Mouse (Mus musculus): Measurements from ENCODE around the gene Ccl7. TPM values are rescaled to one million over a fixed set of nuclear protein-coding genes. Genes with fewer than 3 reads are reported as not detected.

Ccl7 gene
- polyA plus RNA-seq, 1 experiment from 2014 or later, result 3.1 TPM

DNA sequence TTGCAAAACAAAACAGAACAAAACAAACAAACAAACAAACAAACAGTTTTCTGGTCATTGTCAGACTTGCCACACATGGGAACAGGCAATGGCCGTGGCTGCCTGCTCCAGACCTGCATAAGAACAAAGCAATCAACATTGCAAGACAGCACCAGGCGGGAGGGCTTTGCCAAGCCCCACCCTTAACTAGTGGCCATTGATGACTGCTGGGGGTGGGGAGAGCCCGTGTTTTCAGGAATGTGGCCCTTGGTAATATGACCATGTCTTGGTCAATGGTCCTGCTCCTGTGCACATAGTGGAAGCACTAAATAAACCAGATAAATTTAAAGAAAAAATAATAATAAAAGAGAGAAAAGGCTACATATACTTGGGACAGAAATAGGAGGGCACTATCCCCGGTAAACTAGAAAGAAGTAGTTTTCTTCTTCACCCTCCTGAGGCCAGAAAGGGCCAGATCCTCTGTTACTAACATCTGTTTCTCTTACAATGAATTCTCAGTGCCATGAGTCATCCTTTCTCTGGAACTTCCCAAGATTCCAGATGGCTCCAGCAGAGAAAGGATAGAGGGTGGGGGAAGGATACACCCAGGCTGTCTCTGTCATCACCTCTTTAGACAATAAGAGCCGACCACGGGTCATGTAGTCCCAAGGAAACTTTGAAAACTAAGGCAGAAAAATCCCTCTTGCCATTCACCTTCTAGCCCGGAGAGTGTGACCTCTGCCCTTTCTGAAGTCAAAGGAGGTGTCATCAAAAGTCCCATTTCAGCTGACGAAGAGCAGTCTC lies 33.9 kb upstream of the Ccl7 start:
- no peaks in the 10 kb centered on the region for H3K9me3 ChIP-seq (ENCODE audit: control insufficient read depth, low read length)
- H3K4me2 ChIP-seq (ENCODE audit: low read depth, low read length), result no peak overlapping the region
- no peak overlapping the region for H3K27ac ChIP-seq (ENCODE audit: low read length)
- H3K4me3 ChIP-seq (ENCODE audit: low read length), result no peak overlapping the region
- H3K27me3 ChIP-seq (replicated peaks; ENCODE audit: control insufficient read depth, insufficient read depth, low read length), result no peaks in the 10 kb centered on the region
- no peak overlapping the region for H3K9ac ChIP-seq (ENCODE audit: low read depth, low read length)
- ATAC-seq, result no peak
- peaks cover 2% of the 10 kb centered on the region; the same call in 1 of the 2 replicates for H3K4me1 ChIP-seq (ENCODE audit: control insufficient read depth, insufficient read depth, low read length)
- 53% methylated on average over 8 of the region's 8 CpGs for WGBS
- H3K36me3 ChIP-seq (ENCODE audit: control insufficient read depth, insufficient read depth, low read length), result no peaks in the 10 kb centered on the region

DNA sequence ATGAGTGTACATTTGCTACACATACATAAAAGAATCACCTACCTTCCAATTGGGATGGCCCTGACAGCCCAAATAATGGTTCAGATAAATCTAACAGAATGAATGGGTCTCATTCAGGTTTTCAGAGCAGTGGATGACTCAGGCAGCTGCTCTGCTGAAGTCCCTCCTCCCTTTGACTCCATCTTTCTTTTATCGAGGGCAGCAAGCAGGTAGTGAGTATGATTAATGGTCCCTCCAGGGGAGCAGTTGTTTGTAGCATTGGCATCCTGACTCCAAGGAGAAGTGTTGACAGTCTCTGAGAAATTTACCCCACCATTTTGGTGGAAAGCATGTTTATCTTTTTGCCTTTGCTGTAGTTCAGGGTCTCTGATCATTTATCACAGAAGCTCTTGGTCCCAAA lies 31.8 kb upstream of the Ccl7 start:
- Histone ChIP-seq H3K4me2 (ENCODE audit: low read depth, low read length) (no peak overlapping the region), H3K9me3 (ENCODE audit: control insufficient read depth, low read length) (no peaks in the 10 kb centered on the region), H3K27ac (ENCODE audit: low read length) (no peak overlapping the region; the same call in 1 of the 2 replicates), H3K36me3 (ENCODE audit: control insufficient read depth, insufficient read depth, low read length) (no peaks in the 10 kb centered on the region), H3K9ac (ENCODE audit: low read depth, low read length) (no peak overlapping the region), H3K27me3 (replicated peaks; ENCODE audit: control insufficient read depth, insufficient read depth, low read length) (no peaks in the 10 kb centered on the region), H3K4me1 (ENCODE audit: control insufficient read depth, insufficient read depth, low read length) (peaks cover 2% of the 10 kb centered on the region; the same call in 1 of the 2 replicates), H3K4me3 (ENCODE audit: low read length) (no peak overlapping the region)
- 46% methylated on average over 1 of the region's 1 CpGs for WGBS
- no peak for ATAC-seq

DNA sequence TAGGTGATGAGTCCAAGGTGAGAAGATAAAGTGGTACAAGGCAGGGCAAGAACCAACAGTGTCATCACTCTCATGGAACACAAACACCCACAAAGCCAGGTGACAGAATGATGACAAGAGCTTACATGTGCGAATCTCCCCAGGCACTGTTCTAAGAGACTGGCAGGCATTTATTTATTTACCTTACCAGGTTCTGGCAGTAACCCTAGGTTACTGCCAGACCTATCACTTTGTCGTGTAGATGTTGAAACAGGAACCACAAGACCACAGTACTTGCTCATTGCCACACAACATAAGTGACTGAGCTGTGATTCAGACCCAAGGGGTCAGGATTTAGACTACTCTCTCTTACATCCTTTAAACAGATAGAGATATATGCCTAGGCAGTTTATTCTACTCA lies 30.4 kb upstream of the Ccl7 start:
- Histone ChIP-seq H3K4me2 (ENCODE audit: low read depth, low read length) (no peak overlapping the region), H3K27me3 (replicated peaks; ENCODE audit: control insufficient read depth, insufficient read depth, low read length) (no peaks in the 10 kb centered on the region), H3K9me3 (ENCODE audit: control insufficient read depth, low read length) (no peaks in the 10 kb centered on the region), H3K36me3 (ENCODE audit: control insufficient read depth, insufficient read depth, low read length) (no peaks in the 10 kb centered on the region), H3K9ac (ENCODE audit: low read depth, low read length) (no peak overlapping the region), H3K4me3 (ENCODE audit: low read length) (no peak overlapping the region), H3K4me1 (ENCODE audit: control insufficient read depth, insufficient read depth, low read length) (peaks cover 6% of the 10 kb centered on the region; the same call in 1 of the 2 replicates), H3K27ac (ENCODE audit: low read length) (no peak overlapping the region)
- ATAC-seq, result no peak
- whole genome bisulfite sequencing, result 38% methylated on average over 2 of the region's 2 CpGs

DNA sequence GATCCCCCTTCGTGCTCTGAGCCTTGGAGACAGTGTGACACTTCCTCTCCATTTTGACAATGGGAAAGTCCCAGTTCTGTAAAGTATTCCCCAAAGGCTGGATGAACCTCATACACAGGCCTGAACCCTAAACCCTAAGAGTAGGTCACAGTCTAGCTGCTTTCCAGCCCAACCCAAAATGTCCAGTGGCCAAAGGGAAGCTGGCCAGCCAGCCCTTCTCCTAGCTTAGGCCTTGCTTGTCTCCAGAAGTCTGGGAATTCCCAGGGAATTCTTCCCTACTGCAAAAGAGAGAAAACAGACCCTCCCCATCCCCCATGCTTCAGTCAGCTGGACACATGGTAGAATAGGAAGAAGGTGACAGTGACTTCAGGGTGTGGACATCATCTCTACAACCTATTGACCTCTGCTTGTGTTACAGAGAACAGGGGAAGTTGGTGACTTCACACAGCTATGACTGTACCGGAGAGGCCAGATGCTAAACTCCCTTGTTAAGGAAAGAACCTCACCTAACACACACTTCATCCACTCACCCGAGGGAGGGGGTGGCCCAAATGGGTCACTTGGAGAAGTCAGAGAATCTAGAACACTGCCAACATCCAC lies 29.2 kb upstream of the Ccl7 start:
- no peak overlapping the region for H3K4me3 ChIP-seq (ENCODE audit: low read length)
- 80% methylated on average over 3 of the region's 3 CpGs for WGBS

DNA sequence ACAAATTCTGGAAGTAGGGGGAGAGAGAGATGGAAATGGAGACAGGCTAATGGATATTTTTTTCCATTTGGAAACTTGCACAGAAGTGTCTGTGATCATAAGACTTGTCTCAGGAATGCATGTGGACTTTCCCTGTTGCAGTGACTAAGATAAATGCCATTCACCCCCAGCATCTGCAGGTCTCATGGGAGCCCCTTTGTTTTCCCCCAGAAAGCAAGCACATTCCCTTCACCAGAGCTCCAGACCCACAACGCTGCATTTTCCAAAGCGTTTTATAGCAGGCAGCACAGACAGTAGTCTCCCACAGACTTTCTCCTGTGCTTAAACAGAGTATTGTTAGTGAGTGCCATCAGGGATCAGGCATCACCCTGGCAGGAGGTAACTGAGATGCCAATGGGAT lies 26.1 kb upstream of the Ccl7 start:
- H3K9me3 ChIP-seq (ENCODE audit: control insufficient read depth, low read length), result no peaks in the 10 kb centered on the region
- no peak overlapping the region for H3K27ac ChIP-seq (ENCODE audit: low read length)
- no peak overlapping the region for H3K4me2 ChIP-seq (ENCODE audit: low read depth, low read length)
- no peak for ATAC-seq
- no peaks in the 10 kb centered on the region for H3K27me3 ChIP-seq (replicated peaks; ENCODE audit: control insufficient read depth, insufficient read depth, low read length)
- no peak overlapping the region for H3K9ac ChIP-seq (ENCODE audit: low read depth, low read length)
- H3K36me3 ChIP-seq (ENCODE audit: control insufficient read depth, insufficient read depth, low read length), result no peaks in the 10 kb centered on the region
- WGBS, result 34% methylated on average over 2 of the region's 2 CpGs
- no peak overlapping the region for H3K4me3 ChIP-seq (ENCODE audit: low read length)
- H3K4me1 ChIP-seq (ENCODE audit: control insufficient read depth, insufficient read depth, low read length), result 0 out of 2 replicates have a peak, but pooled peaks cover 4% of the 10 kb centered on the region

More for the DNA sequence above, 29.2 kb upstream of the Ccl7 start:
- no peak overlapping the region for H3K9ac ChIP-seq (ENCODE audit: low read depth, low read length)
- H3K9me3 ChIP-seq (ENCODE audit: control insufficient read depth, low read length), result no peaks in the 10 kb centered on the region
- H3K4me2 ChIP-seq (ENCODE audit: low read depth, low read length), result no peak overlapping the region
- H3K4me1 ChIP-seq (ENCODE audit: control insufficient read depth, insufficient read depth, low read length), result 0 out of 2 replicates have a peak, but pooled peaks cover 4% of the 10 kb centered on the region
- no peak overlapping the region for H3K27ac ChIP-seq (ENCODE audit: low read length)
- no peak for ATAC-seq
- no peaks in the 10 kb centered on the region for H3K36me3 ChIP-seq (ENCODE audit: control insufficient read depth, insufficient read depth, low read length)
- no peaks in the 10 kb centered on the region for H3K27me3 ChIP-seq (replicated peaks; ENCODE audit: control insufficient read depth, insufficient read depth, low read length)

- no peak overlapping the region for H3K4me3 ChIP-seq (ENCODE audit: low read length)
- no peak overlapping the region for H3K27ac ChIP-seq (ENCODE audit: low read length)
- ATAC-seq, result no peak
Measured at GRCm38 (mm10) chr11:82019793-82020192, 25.7 kb upstream of the Ccl7 start.

GRCm38 (mm10) chr11:82021406-82021805 lies 24.1 kb upstream of the Ccl7 start:
- Histone ChIP-seq H3K9me3 (ENCODE audit: control insufficient read depth, low read length) (no peaks in the 10 kb centered on the region), H3K27me3 (replicated peaks; ENCODE audit: control insufficient read depth, insufficient read depth, low read length) (no peaks in the 10 kb centered on the region), H3K4me2 (ENCODE audit: low read depth, low read length) (no peak overlapping the region), H3K4me1 (ENCODE audit: control insufficient read depth, insufficient read depth, low read length) (0 out of 2 replicates have a peak, but pooled peaks cover 4% of the 10 kb centered on the region), H3K36me3 (ENCODE audit: control insufficient read depth, insufficient read depth, low read length) (no peaks in the 10 kb centered on the region), H3K4me3 (ENCODE audit: low read length) (no peak overlapping the region), H3K27ac (ENCODE audit: low read length) (no peak overlapping the region), H3K9ac (ENCODE audit: low read depth, low read length) (no peak overlapping the region)
- WGBS, result 53% methylated on average over 3 of the region's 3 CpGs
- ATAC-seq, result no peak

More at GRCm38 (mm10) chr11:82019793-82020192, 25.7 kb upstream of the Ccl7 start:
- H3K36me3 ChIP-seq (ENCODE audit: control insufficient read depth, insufficient read depth, low read length), result no peaks in the 10 kb centered on the region
- H3K4me1 ChIP-seq (ENCODE audit: control insufficient read depth, insufficient read depth, low read length), result 0 out of 2 replicates have a peak, but pooled peaks cover 4% of the 10 kb centered on the region
- H3K9ac ChIP-seq (ENCODE audit: low read depth, low read length), result no peak overlapping the region
- H3K9me3 ChIP-seq (ENCODE audit: control insufficient read depth, low read length), result no peaks in the 10 kb centered on the region
- H3K4me2 ChIP-seq (ENCODE audit: low read depth, low read length), result no peak overlapping the region
- no peaks in the 10 kb centered on the region for H3K27me3 ChIP-seq (replicated peaks; ENCODE audit: control insufficient read depth, insufficient read depth, low read length)

DNA sequence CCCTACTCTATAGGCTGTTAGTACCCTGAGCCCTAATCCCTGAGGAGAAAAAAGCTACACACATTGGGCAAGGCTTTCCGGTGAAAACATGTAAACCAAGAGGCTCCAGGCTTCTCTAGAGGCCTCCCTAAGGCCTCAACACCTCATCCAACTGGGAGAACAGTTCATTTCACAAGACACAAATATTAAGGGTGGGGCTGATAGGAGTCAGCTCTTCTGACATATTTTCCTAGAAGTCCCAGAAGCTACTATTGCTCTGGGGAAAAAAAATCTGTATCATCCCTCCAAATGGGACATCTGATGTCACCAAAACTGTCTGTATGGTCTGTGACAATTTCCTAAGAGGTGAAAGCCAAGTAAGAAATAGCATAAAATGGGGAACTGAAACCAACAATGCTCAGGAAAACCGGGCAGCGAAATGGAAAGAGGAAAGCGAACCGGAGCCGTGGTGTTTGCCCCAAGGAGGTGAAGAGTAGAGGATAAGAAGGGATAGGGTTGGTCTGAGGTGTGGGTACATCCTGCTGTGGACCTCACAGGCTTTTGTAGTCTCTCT lies 22.9 kb upstream of the Ccl7 start:
- no peak overlapping the region for H3K9ac ChIP-seq (ENCODE audit: low read depth, low read length)

DNA sequence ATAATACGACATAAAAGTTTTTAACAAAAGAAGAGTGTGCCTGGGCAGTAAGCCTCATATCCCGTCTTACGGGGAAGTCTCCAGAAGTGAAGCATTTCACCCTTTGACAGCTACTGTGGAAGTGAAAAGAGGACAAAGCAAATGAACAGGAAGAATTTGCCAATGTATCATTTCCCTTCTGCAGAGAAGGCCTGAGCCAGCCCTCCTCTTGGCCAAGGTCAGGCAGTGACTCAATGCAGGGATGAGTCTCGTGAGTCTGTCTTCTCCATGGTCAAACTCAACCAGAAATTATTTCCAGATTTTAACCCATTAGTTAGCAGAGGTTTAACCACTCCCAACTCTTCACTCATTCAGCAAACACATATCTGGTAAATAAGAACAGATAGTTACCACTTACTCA lies 21.7 kb upstream of the Ccl7 start:
- no peak overlapping the region for H3K27ac ChIP-seq (ENCODE audit: low read length)
- WGBS, result 72% methylated on average over 4 of the region's 4 CpGs

More for the DNA sequence above, 22.9 kb upstream of the Ccl7 start:
- Histone ChIP-seq H3K36me3 (ENCODE audit: control insufficient read depth, insufficient read depth, low read length) (no peaks in the 10 kb centered on the region), H3K4me2 (ENCODE audit: low read depth, low read length) (no peak overlapping the region), H3K27me3 (replicated peaks; ENCODE audit: control insufficient read depth, insufficient read depth, low read length) (no peaks in the 10 kb centered on the region), H3K27ac (ENCODE audit: low read length) (no peak overlapping the region), H3K4me1 (ENCODE audit: control insufficient read depth, insufficient read depth, low read length) (0 out of 2 replicates have a peak, but pooled peaks cover 4% of the 10 kb centered on the region), H3K9me3 (ENCODE audit: control insufficient read depth, low read length) (no peaks in the 10 kb centered on the region), H3K4me3 (ENCODE audit: low read length) (no peak overlapping the region)
- WGBS, result 88% methylated on average over 6 of the region's 6 CpGs
- ATAC-seq, result no peak

More for the DNA sequence above, 21.7 kb upstream of the Ccl7 start:
- H3K4me3 ChIP-seq (ENCODE audit: low read length), result no peak overlapping the region
- ATAC-seq, result no peak
- 0 out of 2 replicates have a peak, but pooled peaks cover 4% of the 10 kb centered on the region for H3K4me1 ChIP-seq (ENCODE audit: control insufficient read depth, insufficient read depth, low read length)
- H3K9me3 ChIP-seq (ENCODE audit: control insufficient read depth, low read length), result no peaks in the 10 kb centered on the region
- no peak overlapping the region for H3K4me2 ChIP-seq (ENCODE audit: low read depth, low read length)
- no peak overlapping the region for H3K9ac ChIP-seq (ENCODE audit: low read depth, low read length)
- H3K27me3 ChIP-seq (replicated peaks; ENCODE audit: control insufficient read depth, insufficient read depth, low read length), result no peaks in the 10 kb centered on the region
- no peaks in the 10 kb centered on the region for H3K36me3 ChIP-seq (ENCODE audit: control insufficient read depth, insufficient read depth, low read length)

Measured in intestine, embryonic 16.5 days (tissue).